Mouse (Mus musculus): ENCODE results near the gene Spag16. TPM values are rescaled to one million over a fixed set of nuclear protein-coding genes. Genes with fewer than 3 reads are reported as not detected.

Gene Spag16
- polyA plus RNA-seq, 1 experiment from 2014 or later = 0.28 TPM

DNA sequence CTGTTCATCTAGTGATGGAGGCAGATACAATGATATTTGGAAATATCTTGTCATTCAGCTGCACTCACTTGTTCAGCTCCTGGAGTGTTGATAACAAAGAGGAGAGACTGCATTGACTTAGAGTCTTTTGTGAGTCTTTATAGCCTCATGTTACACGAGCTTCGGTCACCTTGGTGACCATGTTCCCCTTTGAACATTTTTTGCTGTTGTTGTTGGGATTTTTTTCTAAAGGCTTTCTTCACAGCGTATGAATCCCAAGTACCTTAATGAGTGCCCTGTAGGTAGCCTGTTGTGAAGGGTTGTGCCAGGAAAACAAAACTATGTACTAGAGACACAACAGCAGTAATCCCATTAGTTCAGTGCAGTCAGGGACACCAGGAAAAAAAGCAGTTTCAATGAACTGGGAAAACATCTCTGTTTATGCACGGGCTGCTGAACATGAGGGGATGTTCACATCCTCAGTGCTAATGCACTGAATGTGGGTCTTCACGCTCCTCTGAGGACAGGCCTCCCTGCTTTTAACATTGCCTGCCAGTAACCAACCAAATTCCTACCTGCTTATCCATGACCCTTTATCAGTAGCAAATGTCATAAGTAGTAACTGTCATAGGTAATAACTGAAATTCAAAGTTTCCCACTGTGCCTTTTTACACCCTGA is 798.2 kb downstream of the Spag16 start:
- WGBS = 64% methylated on average over 5 of the region's 5 CpGs
- no peaks in the 10 kb centered on the region for H3K27me3 ChIP-seq (ENCODE audit: insufficient read depth, low read length)
- no peak overlapping the region for H3K4me2 ChIP-seq
- no peak overlapping the region for H3K27ac ChIP-seq (ENCODE audit: low read depth)
- ATAC-seq (ENCODE audit: insufficient read depth) (no peak), DNase-seq (no peak)
- no peak overlapping the region for H3K9ac ChIP-seq
- no peak for TF ChIP-seq CTCF (IDR thresholded peaks at IDR 0.05; ENCODE audit: low read depth)
- H3K36me3 ChIP-seq (ENCODE audit: insufficient read depth) = no peaks in the 10 kb centered on the region
- no peak overlapping the region for H3K4me3 ChIP-seq (ENCODE audit: low read depth, low read length)
- no peaks in the 10 kb centered on the region for H3K4me1 ChIP-seq (ENCODE audit: insufficient read depth)
- H3K9me3 ChIP-seq (ENCODE audit: low read depth, low read length) = no peaks in the 10 kb centered on the region

DNA sequence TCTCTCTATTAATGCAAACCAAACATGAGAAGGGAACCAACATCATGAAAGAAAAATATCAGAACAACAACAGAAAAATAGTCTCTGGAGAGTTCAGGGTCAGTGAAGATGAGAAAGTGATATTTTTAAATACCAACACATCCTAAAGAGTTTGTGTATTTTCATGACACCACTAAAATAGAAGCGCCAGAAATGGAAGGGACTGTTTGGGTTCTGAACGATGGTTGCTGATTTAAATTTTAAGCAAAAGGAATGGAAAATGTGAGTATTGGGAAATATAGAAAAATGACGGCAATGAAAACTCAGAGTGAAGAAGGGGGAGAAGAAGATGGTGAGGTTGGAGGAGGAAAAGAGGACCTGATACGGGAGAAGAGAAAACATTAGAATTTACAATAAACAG is 825.9 kb downstream of the Spag16 start:
- DNase-seq = no peak

DNA sequence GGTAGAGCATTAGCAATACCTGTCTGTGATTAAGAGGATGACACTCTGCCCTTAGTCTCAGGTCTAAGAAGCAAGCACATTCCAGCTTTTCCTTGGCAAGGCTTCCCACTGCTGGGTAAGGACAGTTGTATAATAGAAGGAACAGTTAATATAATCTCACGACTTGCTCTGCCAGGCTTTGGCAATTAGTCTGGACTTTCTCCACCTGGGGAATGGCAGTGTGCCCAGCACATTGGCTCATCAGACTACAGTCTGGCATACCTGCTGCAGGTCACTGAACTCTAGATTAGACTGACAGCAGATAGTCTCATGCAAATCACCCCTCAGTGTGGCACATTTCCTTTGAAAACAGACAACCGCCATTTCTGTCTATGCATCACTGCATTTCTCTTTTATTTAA is 865.8 kb downstream of the Spag16 start:
- ATAC-seq (ENCODE audit: insufficient read depth) = no peak
- WGBS = 92% methylated on average over 2 of the region's 2 CpGs
- no peak for TF ChIP-seq CTCF (IDR thresholded peaks at IDR 0.05; ENCODE audit: low read depth)

More for the DNA sequence above, 825.9 kb downstream of the Spag16 start:
- ATAC-seq (ENCODE audit: insufficient read depth) = no peak
- H3K27me3 ChIP-seq (ENCODE audit: insufficient read depth, low read length) = no peaks in the 10 kb centered on the region
- no peak overlapping the region for H3K4me2 ChIP-seq
- no peaks in the 10 kb centered on the region for H3K9me3 ChIP-seq (ENCODE audit: low read depth, low read length)
- WGBS = 90% methylated on average over 4 of the region's 4 CpGs
- no peaks in the 10 kb centered on the region for H3K4me1 ChIP-seq (ENCODE audit: insufficient read depth)
- H3K27ac ChIP-seq (ENCODE audit: low read depth) = no peak overlapping the region
- no peak overlapping the region for H3K4me3 ChIP-seq (ENCODE audit: low read depth, low read length)
- no peaks in the 10 kb centered on the region for H3K36me3 ChIP-seq (ENCODE audit: insufficient read depth)
- TF ChIP-seq CTCF (IDR thresholded peaks at IDR 0.05; ENCODE audit: low read depth) = no peak
- H3K9ac ChIP-seq = no peak overlapping the region

DNA sequence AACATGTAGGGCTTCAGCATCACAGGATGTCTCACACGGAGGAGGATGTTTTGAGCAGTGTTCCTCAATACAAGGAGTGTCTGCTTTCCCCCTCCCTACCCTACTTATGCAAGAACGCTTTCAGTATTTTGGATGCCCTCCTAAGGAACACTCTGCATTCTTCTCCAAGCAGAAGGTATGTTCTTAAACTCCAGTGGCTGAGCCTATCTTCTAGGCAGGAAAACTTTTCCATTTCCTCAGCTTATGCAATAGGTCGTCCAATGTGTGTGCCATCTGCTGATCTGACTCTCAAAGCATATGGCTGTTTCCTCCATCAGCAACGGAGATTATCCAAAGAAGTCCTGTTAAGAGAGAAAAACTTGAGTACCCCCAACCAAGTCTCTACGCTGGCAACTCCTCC is 873.5 kb downstream of the Spag16 start:
- no peak overlapping the region for H3K27ac ChIP-seq (ENCODE audit: low read depth)
- no peaks in the 10 kb centered on the region for H3K36me3 ChIP-seq (ENCODE audit: insufficient read depth)
- no peak overlapping the region for H3K4me3 ChIP-seq (ENCODE audit: low read depth, low read length)
- TF ChIP-seq CTCF (IDR thresholded peaks at IDR 0.05; ENCODE audit: low read depth) = no peak
- WGBS = 74% methylated on average over 5 of the region's 5 CpGs
- no peaks in the 10 kb centered on the region for H3K4me1 ChIP-seq (ENCODE audit: insufficient read depth)
- ATAC-seq (ENCODE audit: insufficient read depth) (no peak), DNase-seq (no peak)
- no peak overlapping the region for H3K9ac ChIP-seq
- no peak overlapping the region for H3K4me2 ChIP-seq
- H3K9me3 ChIP-seq (ENCODE audit: low read depth, low read length) = no peaks in the 10 kb centered on the region
- no peaks in the 10 kb centered on the region for H3K27me3 ChIP-seq (ENCODE audit: insufficient read depth, low read length)

More for the DNA sequence above, 865.8 kb downstream of the Spag16 start:
- H3K9ac ChIP-seq = no peak overlapping the region
- no peaks in the 10 kb centered on the region for H3K27me3 ChIP-seq (ENCODE audit: insufficient read depth, low read length)
- no peaks in the 10 kb centered on the region for H3K4me1 ChIP-seq (ENCODE audit: insufficient read depth)
- no peaks in the 10 kb centered on the region for H3K36me3 ChIP-seq (ENCODE audit: insufficient read depth)
- no peak for DNase-seq
- H3K9me3 ChIP-seq (ENCODE audit: low read depth, low read length) = no peaks in the 10 kb centered on the region
- no peak overlapping the region for H3K27ac ChIP-seq (ENCODE audit: low read depth)
- H3K4me3 ChIP-seq (ENCODE audit: low read depth, low read length) = no peak overlapping the region
- no peak overlapping the region for H3K4me2 ChIP-seq

DNA sequence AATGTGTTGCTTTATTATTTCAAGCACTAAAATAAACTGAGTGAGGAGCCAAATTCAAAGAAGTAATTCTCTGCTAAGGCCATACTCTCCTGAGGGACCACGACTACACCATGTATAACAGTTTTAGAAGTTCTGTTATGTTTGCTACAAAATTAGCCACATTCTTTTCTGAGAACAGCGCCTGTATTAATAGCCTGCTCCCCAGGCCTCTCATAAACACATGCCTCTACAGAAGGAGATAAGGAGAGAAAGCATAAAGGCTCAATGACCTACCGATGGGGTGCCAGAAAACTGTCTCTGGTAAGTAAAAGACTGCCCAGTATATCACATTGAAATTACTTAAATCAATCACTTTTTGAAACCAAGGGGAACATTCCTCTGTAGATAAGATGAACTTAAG is 877.2 kb downstream of the Spag16 start:
- no peak for DNase-seq
- WGBS = 47% methylated on average over 3 of the region's 3 CpGs
- no peaks in the 10 kb centered on the region for H3K36me3 ChIP-seq (ENCODE audit: insufficient read depth)

DNA sequence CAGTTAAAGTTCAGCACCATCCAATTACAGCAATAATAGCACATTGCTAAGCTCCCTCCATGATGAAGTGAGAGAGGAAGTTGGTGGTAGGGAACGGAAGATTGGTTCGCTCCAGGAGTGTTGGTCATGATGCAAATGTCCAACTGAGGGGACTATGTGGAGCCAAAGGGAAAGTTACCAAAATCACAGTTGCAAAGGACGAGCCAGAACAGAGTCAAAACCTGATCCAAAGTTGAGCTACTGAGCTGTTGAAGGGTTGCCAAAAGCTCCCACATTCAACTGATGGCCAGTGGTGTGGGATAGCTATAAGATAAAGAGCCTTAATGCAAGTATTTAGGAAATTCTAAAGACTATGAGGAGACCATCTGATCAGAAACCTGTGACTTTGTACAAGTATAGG is 879.1 kb downstream of the Spag16 start:
- H3K4me1 ChIP-seq (ENCODE audit: insufficient read depth) = no peaks in the 10 kb centered on the region
- H3K4me3 ChIP-seq (ENCODE audit: low read depth, low read length) = no peak overlapping the region
- H3K9me3 ChIP-seq (ENCODE audit: low read depth, low read length) = no peaks in the 10 kb centered on the region
- ATAC-seq (ENCODE audit: insufficient read depth) (no peak), DNase-seq (no peak)
- no peak overlapping the region for H3K27ac ChIP-seq (ENCODE audit: low read depth)
- no peak overlapping the region for H3K9ac ChIP-seq
- H3K36me3 ChIP-seq (ENCODE audit: insufficient read depth) = no peaks in the 10 kb centered on the region
- TF ChIP-seq CTCF (IDR thresholded peaks at IDR 0.05; ENCODE audit: low read depth) = no peak
- no peak overlapping the region for H3K4me2 ChIP-seq
- WGBS = 76% methylated on average over 3 of the region's 3 CpGs
- H3K27me3 ChIP-seq (ENCODE audit: insufficient read depth, low read length) = no peaks in the 10 kb centered on the region

More for the DNA sequence above, 877.2 kb downstream of the Spag16 start:
- ATAC-seq (ENCODE audit: insufficient read depth) = no peak
- no peak for TF ChIP-seq CTCF (IDR thresholded peaks at IDR 0.05; ENCODE audit: low read depth)
- H3K9ac ChIP-seq = no peak overlapping the region
- no peak overlapping the region for H3K4me3 ChIP-seq (ENCODE audit: low read depth, low read length)
- no peaks in the 10 kb centered on the region for H3K9me3 ChIP-seq (ENCODE audit: low read depth, low read length)
- H3K4me2 ChIP-seq = no peak overlapping the region
- no peak overlapping the region for H3K27ac ChIP-seq (ENCODE audit: low read depth)
- H3K4me1 ChIP-seq (ENCODE audit: insufficient read depth) = no peaks in the 10 kb centered on the region
- no peaks in the 10 kb centered on the region for H3K27me3 ChIP-seq (ENCODE audit: insufficient read depth, low read length)

DNA sequence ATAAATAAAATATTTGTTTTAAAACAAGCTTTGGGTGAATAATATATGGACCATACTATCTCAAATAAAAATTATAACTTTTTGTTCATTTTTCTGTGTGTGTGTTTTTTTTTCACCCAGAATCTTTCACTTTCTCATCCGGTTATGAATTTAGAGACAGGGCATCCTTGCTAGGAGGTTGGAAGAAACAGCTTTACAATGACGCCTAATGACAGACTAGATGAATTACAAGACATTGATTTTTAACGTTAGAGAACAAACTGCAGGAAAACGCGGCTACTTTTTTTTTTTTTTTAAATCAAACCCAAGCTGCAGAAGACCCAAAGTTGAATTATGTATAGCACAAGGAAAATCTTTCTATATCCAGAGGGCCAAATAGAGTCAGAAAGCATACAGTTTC is 898.3 kb downstream of the Spag16 start:
- Histone ChIP-seq H3K9me3 (ENCODE audit: low read depth, low read length) (no peaks in the 10 kb centered on the region), H3K27me3 (ENCODE audit: insufficient read depth, low read length) (no peaks in the 10 kb centered on the region), H3K9ac (no peak overlapping the region), H3K27ac (ENCODE audit: low read depth) (no peak overlapping the region), H3K4me2 (no peak overlapping the region), H3K4me1 (ENCODE audit: insufficient read depth) (no peaks in the 10 kb centered on the region), H3K36me3 (ENCODE audit: insufficient read depth) (no peaks in the 10 kb centered on the region), H3K4me3 (ENCODE audit: low read depth, low read length) (no peak overlapping the region)
- TF ChIP-seq CTCF (IDR thresholded peaks at IDR 0.05; ENCODE audit: low read depth) = no peak
- 52% methylated on average over 5 of the region's 5 CpGs for WGBS
- DNase-seq = no peak
- ATAC-seq (ENCODE audit: insufficient read depth) = no peak

Measured in lung, embryonic 14.5 days (tissue).